Mouse (Mus musculus): ENCODE results near the gene Gm20431. TPM values are rescaled to one million over a fixed set of nuclear protein-coding genes. Genes with fewer than 3 reads are reported as not detected.

The Gm20431 gene
- polyA plus RNA-seq, 1 experiment from 2014 or later = 5.2 TPM

GRCm38 (mm10) chr2:167596726-167597491 is 64.4 kb downstream of the Gm20431 start:
- WGBS = 32% methylated on average over 21 of the region's 27 CpGs
- Histone ChIP-seq H3K36me3 (ENCODE audit: insufficient read depth, low read length) (no peaks in the 10 kb centered on the region), H3K4me2 (replicated peaks; ENCODE audit: low read depth, low read length) (peak overlapping the region; percentile 44), H3K27ac (ENCODE audit: low read length) (peak overlapping the region; percentile 91), H3K4me3 (ENCODE audit: low read depth, low read length) (peak overlapping the region; percentile 17), H3K9me3 (ENCODE audit: low read length) (no peaks in the 10 kb centered on the region), H3K4me1 (ENCODE audit: insufficient read depth, low read depth, low read length) (peaks cover 17% of the 10 kb centered on the region; the same call in 1 of the 2 replicates), H3K9ac (replicated peaks; ENCODE audit: low read depth) (peak overlapping the region; percentile 29; the same call in 1 of the 2 replicates), H3K27me3 (replicated peaks; ENCODE audit: insufficient read depth, low read length) (no peaks in the 10 kb centered on the region)
- DNase-seq (ENCODE audit: low spot score) (peak; percentile 34), ATAC-seq (no peak)
- TF ChIP-seq CTCF (IDR thresholded peaks at IDR 0.05) (no peak), EP300 (IDR thresholded peaks at IDR 0.05) (no peak)

DNA sequence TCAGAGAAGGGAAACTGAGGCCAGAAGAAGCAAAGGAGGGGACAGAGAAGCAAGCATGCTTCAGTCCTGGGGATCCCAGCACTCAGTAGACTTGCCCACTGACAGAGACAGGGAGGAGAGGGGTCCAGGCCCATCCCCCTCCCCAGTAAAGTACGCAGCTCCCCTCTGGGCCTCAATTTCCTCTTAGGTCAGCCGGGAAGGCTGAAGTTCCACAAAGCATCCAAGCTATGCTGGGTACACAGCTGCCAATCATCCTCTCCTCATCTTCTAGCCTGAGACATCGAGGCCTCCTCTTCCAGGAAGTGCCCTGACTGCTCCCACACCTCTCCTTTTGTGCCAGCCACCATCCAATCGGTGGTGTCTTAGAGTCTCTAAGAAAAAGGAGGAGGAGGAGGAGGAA is 65.0 kb downstream of the Gm20431 start:
- Histone ChIP-seq H3K4me2 (replicated peaks; ENCODE audit: low read depth, low read length) (0 out of 2 replicates have a peak overlapping the region, but pooled peaks have one; percentile 11), H3K27ac (ENCODE audit: low read length) (peak overlapping the region; percentile 87), H3K4me1 (ENCODE audit: insufficient read depth, low read depth, low read length) (peaks cover 20% of the 10 kb centered on the region; the same call in 1 of the 2 replicates), H3K9ac (replicated peaks; ENCODE audit: low read depth) (no peak overlapping the region), H3K27me3 (replicated peaks; ENCODE audit: insufficient read depth, low read length) (no peaks in the 10 kb centered on the region), H3K36me3 (ENCODE audit: insufficient read depth, low read length) (no peaks in the 10 kb centered on the region), H3K9me3 (ENCODE audit: low read length) (no peaks in the 10 kb centered on the region), H3K4me3 (ENCODE audit: low read depth, low read length) (no peak overlapping the region)
- TF ChIP-seq CTCF (IDR thresholded peaks at IDR 0.05) (no peak), EP300 (IDR thresholded peaks at IDR 0.05) (no peak)
- 26% methylated on average over 3 of the region's 4 CpGs for WGBS
- ATAC-seq (no peak), DNase-seq (ENCODE audit: low spot score) (no peak)

DNA sequence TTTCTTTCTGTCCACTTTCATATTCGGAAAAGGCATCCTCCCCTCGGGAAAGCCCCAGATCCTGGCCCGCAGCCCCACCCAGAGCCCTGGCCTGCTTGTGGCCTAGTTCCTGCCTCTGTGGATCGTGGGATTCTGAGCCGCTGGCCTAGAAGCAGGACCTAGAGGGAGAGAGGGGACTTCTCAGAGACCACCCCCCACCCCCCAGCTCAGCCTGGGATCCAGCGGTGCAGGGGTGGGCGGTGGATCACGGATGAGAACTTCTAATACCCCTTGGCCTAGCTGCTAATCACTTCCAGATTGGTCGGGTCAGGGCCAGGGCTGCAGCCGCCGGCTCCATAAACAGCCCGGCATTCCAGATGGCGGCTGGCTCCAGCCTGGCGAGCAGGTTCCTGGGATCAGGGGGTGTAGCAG is 65.5 kb downstream of the Gm20431 start:
- no peak overlapping the region for H3K4me3 ChIP-seq (ENCODE audit: low read depth, low read length)
- peak overlapping the region; percentile 19; the same call in 1 of the 2 replicates for H3K9ac ChIP-seq (replicated peaks; ENCODE audit: low read depth)
- ATAC-seq (no peak), DNase-seq (ENCODE audit: low spot score) (no peak)
- no peaks in the 10 kb centered on the region for H3K36me3 ChIP-seq (ENCODE audit: insufficient read depth, low read length)
- no peaks in the 10 kb centered on the region for H3K9me3 ChIP-seq (ENCODE audit: low read length)
- 0 out of 2 replicates have a peak overlapping the region, but pooled peaks have one; percentile 11 for H3K4me2 ChIP-seq (replicated peaks; ENCODE audit: low read depth, low read length)
- TF ChIP-seq EP300 (IDR thresholded peaks at IDR 0.05) (no peak), CTCF (IDR thresholded peaks at IDR 0.05) (no peak)
- 42% methylated on average over 14 of the region's 14 CpGs for WGBS
- H3K27ac ChIP-seq (ENCODE audit: low read length) = peak overlapping the region; percentile 87
- H3K27me3 ChIP-seq (replicated peaks; ENCODE audit: insufficient read depth, low read length) = no peaks in the 10 kb centered on the region
- H3K4me1 ChIP-seq (ENCODE audit: insufficient read depth, low read depth, low read length) = peaks cover 20% of the 10 kb centered on the region; the same call in 1 of the 2 replicates

GRCm38 (mm10) chr2:167594444-167594934 is 66.8 kb downstream of the Gm20431 start:
- WGBS = 20% methylated on average over 10 of the region's 10 CpGs
- no peaks in the 10 kb centered on the region for H3K36me3 ChIP-seq (ENCODE audit: insufficient read depth, low read length)
- H3K4me1 ChIP-seq (ENCODE audit: insufficient read depth, low read depth, low read length) = peaks cover 20% of the 10 kb centered on the region; the same call in 1 of the 2 replicates
- H3K27me3 ChIP-seq (replicated peaks; ENCODE audit: insufficient read depth, low read length) = no peaks in the 10 kb centered on the region
- ATAC-seq = peak; percentile 84
- H3K27ac ChIP-seq (ENCODE audit: low read length) = peak overlapping the region; percentile 87
- no peak overlapping the region for H3K4me2 ChIP-seq (replicated peaks; ENCODE audit: low read depth, low read length)
- peak; percentile 54 for TF ChIP-seq CTCF (IDR thresholded peaks at IDR 0.05)
- peak; percentile 89 for TF ChIP-seq EP300 (IDR thresholded peaks at IDR 0.05)
- no peaks in the 10 kb centered on the region for H3K9me3 ChIP-seq (ENCODE audit: low read length)
- no peak overlapping the region for H3K9ac ChIP-seq (replicated peaks; ENCODE audit: low read depth)
- peak; percentile 96 for DNase-seq (ENCODE audit: low spot score)
- no peak overlapping the region for H3K4me3 ChIP-seq (ENCODE audit: low read depth, low read length)

GRCm38 (mm10) chr2:167593551-167594250 is 67.6 kb downstream of the Gm20431 start:
- Histone ChIP-seq H3K9ac (replicated peaks; ENCODE audit: low read depth) (no peak overlapping the region), H3K9me3 (ENCODE audit: low read length) (no peaks in the 10 kb centered on the region), H3K4me1 (ENCODE audit: insufficient read depth, low read depth, low read length) (peaks cover 23% of the 10 kb centered on the region; the same call in 1 of the 2 replicates), H3K4me3 (ENCODE audit: low read depth, low read length) (no peak overlapping the region), H3K4me2 (replicated peaks; ENCODE audit: low read depth, low read length) (no peak overlapping the region), H3K27me3 (replicated peaks; ENCODE audit: insufficient read depth, low read length) (no peaks in the 10 kb centered on the region), H3K27ac (ENCODE audit: low read length) (peak overlapping the region; percentile 84), H3K36me3 (ENCODE audit: insufficient read depth, low read length) (no peaks in the 10 kb centered on the region)
- no peak for TF ChIP-seq EP300 (IDR thresholded peaks at IDR 0.05)
- no peak for TF ChIP-seq CTCF (IDR thresholded peaks at IDR 0.05)
- ATAC-seq = no peak
- DNase-seq (ENCODE audit: low spot score) = no peak
- 46% methylated on average over 4 of the region's 4 CpGs for WGBS
